Mouse (Mus musculus): Measurements from ENCODE around the gene Jarid2.

GRCm38 (mm10) chr13:44751780-44752179 is 22.5 kb downstream of the Jarid2 start:
- no peak for TF ChIP-seq CTCF (IDR thresholded peaks at IDR 0.05; ENCODE audit: control insufficient read depth, insufficient read depth, insufficient read length)
- TF ChIP-seq USF1 (IDR thresholded peaks at IDR 0.05; ENCODE audit: low read depth), result no peak
- TF ChIP-seq MYOG (IDR thresholded peaks at IDR 0.05; ENCODE audit: control insufficient read depth, extremely low read depth, insufficient read length), result no peak
- no peak for TF ChIP-seq MAX (IDR thresholded peaks at IDR 0.05)
